ENCODE assay signal across 17 mouse cellular contexts in genomic region chr2:124509479-124509878, GRCm38 (mm10).
DNase-seq lines count a peak whose midpoint lies in the region; ATAC-seq lines count a peak whose summit lies in the region.
"Had no signal": no experiment of that assay in that cellular context is flagged by ENCODE, and none has a peak within 500 bp of the region (broad histone marks: within the 10 kb centered on the region; RNA-seq: fewer than 3 reads in every experiment).

No protein-coding gene starts in this region.

- DNase-seq in frontal cortex, postnatal 14 days (ENCODE audit: low spot score in 2 of 2): no peak
- peak; percentile 30 to 53 for DNase-seq in left cerebral cortex, postnatal 36 days (ENCODE audit: low spot score in 2 of 2)
- no peak for DNase-seq in left cerebral cortex, postnatal 10 days (ENCODE audit: extremely low spot score in 1 of 2, low spot score in 2 of 2)
- DNase-seq in brain, adult 2 months (ENCODE audit: low read depth, low spot score): peak; percentile 87
- DNase-seq in layer of hippocampus, adult 9-11 months: peak; percentile 76
- no peak for DNase-seq in spleen, postnatal 36 days (ENCODE audit: low spot score in 2 of 2)
- no peak for DNase-seq in cerebellum, adult 9-11 months
- DNase-seq: cerebellum, adult 11-12 months; forebrain, postnatal 0 days; gastrocnemius, postnatal 25 days; heart, postnatal 14 days; kidney, adult 2 months; kidney, postnatal 25 days; left cerebral cortex, postnatal 4 days; lung, adult 18-20 months had no signal

- intact Hi-C loops in left cerebral cortex, postnatal 36 days (cut with DNase I): no loop called here
- intact Hi-C loops in left cerebral cortex, postnatal 10 days (cut with DNase I): no loop called here

- ATAC-seq in frontal cortex, adult (ENCODE audit: low TSS enrichment): peak; percentile 94
- ATAC-seq: forebrain, postnatal 0 days; hindbrain, embryonic 16.5 days had no signal

Comparison
In these comparisons a context has a peak if more than half of its experiments do, and no peak if none do; other contexts are left out.
1. DNase-seq: peak in left cerebral cortex, postnatal 36 days (2 of 2), brain, adult 2 months (single experiment) and layer of hippocampus, adult 9-11 months (single experiment); none in frontal cortex, postnatal 14 days (0 of 2), left cerebral cortex, postnatal 10 days (0 of 2), spleen, postnatal 36 days (0 of 2) and cerebellum, adult 9-11 months (single experiment).